Mouse (Mus musculus): ENCODE results near the gene Lonp2.

The Lonp2 gene

DNA sequence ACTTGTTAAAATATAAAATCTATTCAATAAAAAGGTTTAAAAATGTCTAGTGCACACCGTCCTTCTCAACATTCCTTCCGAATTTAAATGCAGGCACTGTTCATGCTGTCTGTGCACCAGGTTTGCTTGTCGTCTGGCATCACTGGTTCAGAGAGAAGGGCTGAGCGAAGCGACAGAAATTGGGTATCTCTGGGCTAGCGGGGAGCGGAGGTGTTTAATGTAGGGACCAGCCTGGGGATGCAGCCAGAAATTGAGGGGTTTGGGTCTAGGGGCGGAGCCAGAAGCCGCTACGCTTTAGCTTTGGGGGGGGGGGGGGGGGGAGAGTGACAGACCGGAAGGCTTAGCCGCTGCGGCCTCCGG, 312 bp upstream of the Lonp2 start:
- DNase-seq (ENCODE audit: low read depth, low spot score): no peak

DNA sequence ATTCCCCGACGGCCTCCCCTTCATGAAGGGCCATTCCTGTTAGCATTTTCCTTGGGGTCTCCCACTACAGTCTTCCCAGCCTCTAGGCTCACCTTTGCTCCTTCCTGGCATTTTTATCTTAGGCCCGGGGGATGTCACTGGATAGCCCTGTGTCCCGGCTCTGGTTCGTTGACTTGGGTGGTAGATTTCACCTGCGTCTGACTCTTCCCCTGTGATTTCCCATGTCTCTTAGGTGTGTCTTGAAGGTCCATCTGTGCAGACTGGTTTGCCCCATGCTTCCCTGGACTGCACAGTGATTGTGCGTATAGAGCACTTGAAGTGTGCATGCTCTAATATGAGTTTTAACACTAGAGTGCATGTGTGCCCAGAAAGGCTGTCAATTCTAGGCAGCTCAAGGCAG, 1.1 kb downstream of the Lonp2 start:
- no peak for DNase-seq (ENCODE audit: low read depth, low spot score)

DNA sequence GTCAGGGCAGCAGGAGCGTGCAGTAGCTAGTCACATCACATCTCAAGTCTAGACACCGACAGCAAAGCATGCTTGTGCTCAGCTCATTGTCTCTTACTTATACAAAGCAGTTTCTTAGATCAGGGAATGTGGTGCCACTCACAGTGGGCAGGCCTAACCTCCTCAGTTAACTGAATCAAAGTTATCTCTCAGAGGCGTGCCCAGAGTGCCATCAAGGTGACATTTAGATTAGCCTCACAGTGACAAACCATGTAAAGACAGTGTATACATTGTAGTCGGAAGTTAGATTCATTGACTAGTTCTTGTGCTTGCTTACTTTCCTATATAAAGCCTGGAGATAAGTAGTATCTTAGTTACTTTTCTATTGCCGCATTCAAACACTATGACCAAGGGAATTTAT, 6.4 kb downstream of the Lonp2 start:
- no peak for DNase-seq (ENCODE audit: low read depth, low spot score)

DNA sequence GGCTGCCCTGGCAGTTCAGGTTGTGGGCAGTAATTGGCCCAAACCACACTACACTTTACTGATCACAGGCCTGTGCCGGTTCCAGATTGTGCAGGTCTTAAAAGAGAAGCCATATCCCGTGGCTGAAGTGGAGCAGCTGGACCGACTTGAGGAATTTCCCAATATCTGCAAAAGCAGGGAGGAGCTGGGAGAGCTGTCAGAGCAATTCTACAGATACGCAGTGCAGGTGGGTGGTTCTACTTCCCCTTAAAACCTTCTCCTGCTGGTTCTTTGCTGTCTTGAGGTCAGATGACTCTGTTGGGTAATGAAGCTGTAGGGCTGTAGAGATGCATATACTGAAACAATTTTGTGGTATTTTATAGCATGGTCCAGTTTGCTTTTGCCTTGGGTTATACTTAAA, 7.6 kb downstream of the Lonp2 start:
- DNase-seq (ENCODE audit: low read depth, low spot score): no peak

DNA sequence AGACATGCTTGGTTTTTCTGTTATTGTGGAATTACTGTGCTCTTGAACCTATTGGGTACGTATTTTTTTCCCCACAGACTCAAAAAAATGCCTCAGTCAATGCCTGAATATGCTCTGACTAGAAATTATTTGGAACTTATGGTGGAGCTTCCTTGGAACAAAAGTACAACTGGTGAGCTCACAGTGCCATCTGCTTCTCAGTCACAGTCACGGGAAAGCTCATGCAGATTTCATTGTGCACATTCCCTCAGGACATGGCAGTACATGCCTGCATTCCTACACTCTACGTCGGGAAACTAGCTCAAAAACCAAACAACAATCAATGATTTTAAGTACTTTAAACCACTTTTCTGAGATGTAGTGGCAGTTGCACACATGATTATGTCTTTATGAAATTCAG, 14.0 kb downstream of the Lonp2 start:
- no peak for DNase-seq (ENCODE audit: low read depth, low spot score)

DNA sequence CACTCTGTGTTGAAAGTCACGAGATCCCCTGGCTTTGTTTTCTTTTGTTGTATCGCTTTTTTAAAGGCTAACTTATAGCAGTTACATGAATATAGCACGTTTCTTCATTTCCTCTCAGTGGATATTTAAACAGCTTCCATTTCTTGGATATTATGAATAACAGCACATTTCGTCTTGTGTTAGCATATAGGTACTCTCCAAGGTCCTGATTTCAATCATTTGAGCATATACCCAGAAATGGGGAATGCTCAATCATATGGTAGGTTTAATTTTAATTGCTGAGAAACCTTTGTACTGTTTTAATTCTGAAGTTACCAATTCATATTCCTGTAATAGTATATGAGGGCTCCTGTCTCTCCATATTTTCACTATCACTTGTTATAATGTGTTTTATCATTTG, 15.1 kb downstream of the Lonp2 start:
- DNase-seq (ENCODE audit: low read depth, low spot score): no peak

DNA sequence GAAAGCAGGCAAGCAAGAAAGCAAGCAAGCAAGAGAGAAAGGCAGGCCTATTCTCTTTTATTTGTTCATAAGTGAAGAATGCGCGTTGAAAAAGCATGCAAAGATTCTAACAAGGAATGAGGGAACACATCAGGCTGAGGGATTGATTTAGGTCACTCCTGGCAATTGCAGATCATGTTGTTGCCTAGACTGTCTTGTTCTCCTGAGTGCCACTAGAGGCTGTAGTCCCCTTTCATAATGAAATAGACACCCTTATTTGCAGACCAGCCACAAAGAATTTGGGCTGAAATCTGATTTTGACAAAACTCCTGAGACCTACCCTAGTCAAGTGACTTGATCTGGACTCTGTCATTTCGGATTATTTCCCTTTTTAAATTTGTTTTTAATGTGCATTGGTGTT, 18.8 kb downstream of the Lonp2 start:
- no peak for DNase-seq (ENCODE audit: low read depth, low spot score)

DNA sequence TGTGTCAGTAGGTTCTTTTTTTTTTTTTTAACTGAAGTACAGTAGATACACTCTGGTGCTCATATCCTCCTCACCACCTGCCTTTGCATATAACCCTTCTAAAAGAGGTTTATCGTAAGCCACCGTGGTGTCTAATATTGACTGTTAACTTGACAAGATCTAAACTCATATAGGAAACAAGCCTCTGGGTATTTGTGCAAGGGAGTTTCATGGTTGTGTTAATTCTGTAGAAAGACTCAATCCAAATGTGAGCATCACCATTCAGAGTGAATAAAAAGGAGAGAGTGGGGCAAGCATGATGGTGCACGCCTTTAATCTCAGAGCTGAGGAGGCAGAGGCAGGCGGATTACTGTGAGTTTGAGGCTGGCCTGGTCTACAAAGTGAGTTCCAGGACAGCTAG, 20.8 kb downstream of the Lonp2 start:
- no peak for DNase-seq (ENCODE audit: low read depth, low spot score)

DNA sequence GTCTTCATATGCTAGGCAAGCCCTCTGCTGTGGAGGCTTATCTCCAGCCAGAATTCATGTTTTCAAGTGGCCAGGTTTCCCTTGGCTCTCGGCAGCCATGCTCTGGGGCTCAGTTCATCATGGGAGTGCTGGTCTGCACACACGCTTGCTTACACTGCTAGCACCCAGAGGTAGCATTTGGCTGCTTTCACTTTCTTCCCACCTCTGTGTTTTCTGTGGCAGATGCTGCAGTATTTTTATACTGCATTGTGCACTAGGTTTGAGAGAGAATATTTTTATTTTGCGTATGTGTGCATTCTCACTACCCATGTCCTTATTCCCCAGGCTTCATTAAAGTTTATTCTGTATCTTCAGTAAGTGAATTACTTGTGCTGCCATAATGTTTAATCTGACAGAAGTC, 23.9 kb downstream of the Lonp2 start:
- no peak for DNase-seq (ENCODE audit: low read depth, low spot score)

DNA sequence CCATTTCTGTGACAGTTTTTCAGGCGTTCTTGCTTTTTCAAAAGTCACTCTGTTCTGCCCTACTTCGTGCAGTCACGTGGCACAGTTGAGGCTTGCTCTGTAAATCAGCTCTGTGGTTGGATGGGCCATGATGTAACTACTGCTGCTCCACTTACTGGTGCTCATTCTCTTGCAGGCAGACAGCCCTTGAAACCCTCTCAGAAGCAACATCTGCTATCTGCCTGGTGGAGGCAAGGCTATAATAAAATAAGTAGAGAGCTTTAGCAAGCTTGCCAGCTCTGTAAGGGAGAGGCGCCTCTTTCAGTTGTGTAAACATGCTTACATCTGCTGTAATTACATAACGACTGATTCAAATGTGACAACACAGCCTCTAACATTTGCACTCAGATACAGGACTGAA, 27.6 kb downstream of the Lonp2 start:
- no peak for DNase-seq (ENCODE audit: low read depth, low spot score)

DNA sequence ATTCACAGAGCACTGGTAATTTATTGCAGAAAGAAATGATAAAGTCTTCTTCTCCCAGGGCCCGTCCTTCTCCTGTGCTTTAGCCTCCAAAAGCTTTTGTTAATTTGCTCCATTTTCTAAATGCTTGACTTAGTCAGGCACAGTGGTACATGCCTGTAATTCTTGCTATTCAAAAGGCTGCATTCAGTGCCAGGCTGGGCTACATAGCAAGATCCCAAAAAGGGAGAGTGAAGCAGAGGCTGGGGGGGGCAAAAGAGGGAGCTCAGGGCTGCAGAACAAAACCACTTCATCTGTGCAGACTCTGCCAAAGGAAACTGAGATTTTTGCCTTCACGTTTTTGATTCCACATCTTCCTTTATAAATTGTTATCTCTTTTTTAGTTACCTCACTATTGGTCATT, 28.7 kb downstream of the Lonp2 start:
- no peak for DNase-seq (ENCODE audit: low read depth, low spot score)

DNA sequence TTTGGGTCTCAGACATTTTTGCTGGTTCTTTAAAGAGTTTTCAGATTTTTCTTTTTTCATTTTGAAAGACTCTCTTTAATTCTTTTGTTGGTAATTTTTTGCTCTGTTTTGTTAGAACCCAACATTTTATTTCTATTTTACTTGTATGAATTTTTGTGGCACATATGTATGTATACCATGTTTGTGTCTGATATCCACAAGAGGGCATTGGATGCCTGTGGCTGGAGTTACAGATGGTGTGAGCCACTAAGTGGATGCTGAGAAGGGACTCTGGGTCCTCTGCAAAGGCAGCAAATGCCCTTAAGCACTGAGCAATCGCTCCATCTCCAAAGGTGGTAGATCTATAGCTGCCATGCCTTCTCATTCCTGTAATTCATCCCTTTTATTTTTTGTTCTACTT, 30.7 kb downstream of the Lonp2 start:
- no peak for DNase-seq (ENCODE audit: low read depth, low spot score)

DNA sequence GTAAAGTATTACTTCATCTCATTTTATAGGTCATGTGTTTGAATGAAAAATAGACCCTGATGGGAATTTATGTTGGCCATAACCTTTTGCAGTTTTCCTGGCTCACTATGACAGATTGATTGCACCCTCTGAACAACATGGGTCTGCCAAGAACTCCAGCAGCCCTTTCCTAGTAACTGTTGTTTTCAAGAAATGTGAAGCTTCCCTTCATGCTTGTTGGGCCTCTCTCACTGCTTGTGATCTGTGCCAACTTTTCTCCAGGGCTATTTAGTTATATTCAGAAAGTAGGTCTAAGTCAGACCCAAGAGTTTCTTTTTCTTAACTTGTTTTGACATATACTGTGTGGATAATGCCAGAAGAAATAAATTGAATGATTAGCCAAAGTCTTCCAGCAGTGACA, 44.9 kb downstream of the Lonp2 start:
- no peak for DNase-seq (ENCODE audit: low read depth, low spot score)

DNA sequence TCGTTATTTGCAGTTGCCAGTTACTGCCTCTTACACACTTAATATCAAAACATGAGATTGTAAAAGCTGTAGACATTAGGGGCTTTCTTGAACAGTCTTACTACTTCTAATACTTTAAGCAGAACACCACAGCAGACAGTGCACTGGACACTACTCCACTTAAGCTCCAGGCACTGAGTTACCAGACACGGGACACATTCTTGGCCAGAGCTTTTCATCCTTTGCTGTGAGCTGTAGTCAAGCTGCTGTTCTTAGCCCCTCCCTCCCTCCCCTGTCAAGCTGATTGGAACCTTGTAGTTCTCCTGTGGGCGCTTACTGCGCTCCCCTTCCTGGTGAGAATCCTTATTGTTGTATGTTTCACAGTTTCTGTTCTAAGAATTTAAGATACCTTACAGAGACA, 45.4 kb downstream of the Lonp2 start:
- DNase-seq (ENCODE audit: low read depth, low spot score): no peak

DNA sequence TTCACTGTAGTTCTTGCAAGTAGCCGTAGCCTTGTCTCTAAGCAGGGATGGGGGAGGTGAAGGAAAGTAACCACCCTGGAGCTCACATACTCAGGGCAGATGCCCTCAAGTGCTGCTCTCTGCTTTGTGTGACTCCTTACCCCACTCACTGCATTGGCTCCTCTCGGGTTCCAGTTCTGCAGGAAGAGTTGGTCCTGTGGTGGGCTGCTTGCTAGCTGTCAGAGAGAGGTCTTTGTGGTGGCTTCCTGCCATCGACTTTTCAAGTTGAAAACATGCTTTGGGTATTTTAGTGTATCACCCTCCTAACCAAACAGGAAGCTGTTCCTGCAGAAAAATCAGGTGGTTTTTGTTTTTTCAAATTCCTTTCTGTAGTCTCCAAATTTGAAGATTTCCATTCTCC, 62.8 kb downstream of the Lonp2 start:
- DNase-seq (ENCODE audit: low read depth, low spot score): no peak

DNA sequence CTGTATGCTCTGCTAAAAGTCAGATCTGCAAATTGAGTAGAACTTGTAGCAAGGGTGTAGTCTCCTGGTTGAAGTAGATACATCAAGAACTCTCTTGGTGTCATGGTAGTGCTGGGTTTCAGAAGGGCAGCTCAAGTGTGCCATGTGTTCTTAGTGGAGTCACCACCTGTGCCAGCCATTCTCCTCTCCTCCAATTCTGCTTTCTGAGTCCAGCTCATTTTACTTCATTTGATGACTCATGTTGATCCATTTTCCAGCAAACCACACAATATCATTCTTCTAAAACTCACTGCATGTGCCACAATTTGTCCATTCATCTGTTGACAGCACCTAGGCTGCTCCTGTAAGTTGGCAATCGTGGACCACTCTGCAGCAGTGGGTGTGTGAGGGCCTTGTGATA, 68.3 kb downstream of the Lonp2 start:
- no peak for DNase-seq (ENCODE audit: low read depth, low spot score)

DNA sequence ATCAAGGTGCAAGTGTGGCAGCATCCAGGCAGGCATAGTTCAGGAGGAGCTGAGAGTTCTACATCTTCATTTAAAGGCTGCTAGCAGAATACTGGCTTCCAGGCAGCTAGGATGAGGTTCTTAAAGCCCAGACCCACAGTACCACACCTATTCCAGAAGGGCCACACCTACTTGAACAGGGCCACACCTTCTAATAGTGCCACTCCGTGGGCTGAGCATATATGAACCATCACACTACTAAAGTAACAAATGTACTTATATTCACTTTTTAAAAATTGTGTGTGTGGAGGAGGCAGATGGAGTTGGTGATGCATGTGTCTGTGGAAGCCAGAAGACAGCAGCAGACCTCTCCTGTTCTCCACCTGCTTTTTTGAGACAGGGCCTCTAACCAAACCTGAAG, 70.2 kb downstream of the Lonp2 start:
- no peak for DNase-seq (ENCODE audit: low read depth, low spot score)

DNA sequence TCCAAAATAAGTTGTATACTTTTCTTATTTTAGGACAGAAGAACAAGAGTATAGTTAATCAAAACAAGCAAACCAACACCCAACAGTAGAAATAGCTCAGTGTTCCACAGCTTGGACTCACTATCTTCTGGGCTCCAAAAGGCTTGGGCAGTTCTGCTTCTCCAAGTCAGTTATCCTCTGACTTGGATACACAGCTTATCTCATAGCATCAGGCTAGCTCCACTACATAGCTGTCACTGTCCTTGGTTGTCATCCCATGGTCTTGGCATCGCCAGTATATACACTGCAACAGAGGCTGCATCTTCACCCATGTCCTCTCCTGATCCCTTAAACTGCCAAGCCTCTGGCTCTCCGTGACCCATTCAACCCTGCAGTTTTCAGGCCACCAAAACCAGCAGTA, 71.9 kb downstream of the Lonp2 start:
- DNase-seq (ENCODE audit: low read depth, low spot score): no peak

DNA sequence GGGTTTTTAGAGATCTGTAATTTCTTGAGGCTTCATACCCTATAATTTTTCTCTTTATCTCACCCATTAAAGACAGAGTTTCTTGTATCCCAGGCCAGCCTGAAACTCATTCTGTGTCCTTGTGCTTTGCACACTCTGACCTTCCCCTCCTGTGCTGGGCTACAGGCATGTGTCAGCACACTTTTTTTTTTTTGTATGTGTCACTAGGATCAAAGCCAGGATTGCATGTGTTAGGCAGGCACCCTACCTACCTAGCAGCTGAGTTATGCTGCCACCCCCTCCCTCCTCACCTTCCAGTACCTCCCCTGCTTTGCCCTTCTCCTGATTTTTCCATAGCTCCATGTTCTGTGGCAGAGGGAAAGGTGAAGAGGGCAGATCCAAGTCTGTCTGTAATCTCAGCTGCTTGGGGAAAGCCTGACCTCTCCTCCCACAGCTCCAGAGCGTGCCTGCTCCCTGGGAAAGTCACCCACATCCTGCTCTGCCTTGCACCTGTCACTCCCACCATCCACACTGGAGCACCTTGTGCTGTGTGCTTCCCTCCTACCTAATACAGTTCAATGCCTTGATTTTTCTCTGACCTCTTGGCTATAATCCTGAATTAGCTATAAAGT, 75.1 kb downstream of the Lonp2 start:
- no peak for DNase-seq (ENCODE audit: low read depth, low spot score)

DNA sequence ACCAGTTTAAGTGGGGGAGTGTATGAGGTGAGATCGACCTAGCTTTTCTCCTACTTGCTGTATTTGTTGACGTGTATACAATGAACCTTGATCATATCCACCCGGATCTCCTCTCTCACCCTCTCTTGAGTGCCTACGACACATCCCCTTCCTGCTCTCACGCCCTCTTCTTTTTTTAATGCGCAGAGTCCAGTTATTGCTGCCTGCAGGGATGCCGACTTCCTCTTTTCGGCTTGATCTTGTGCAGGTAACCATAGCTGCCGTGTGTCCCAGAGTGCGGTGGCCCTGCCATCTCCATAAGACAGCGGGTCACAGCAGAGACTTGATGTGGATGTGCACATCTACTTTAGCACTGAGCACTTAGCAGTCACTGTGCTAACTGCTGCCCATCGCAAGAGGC, 75.6 kb downstream of the Lonp2 start:
- no peak for DNase-seq (ENCODE audit: low read depth, low spot score)

DNA sequence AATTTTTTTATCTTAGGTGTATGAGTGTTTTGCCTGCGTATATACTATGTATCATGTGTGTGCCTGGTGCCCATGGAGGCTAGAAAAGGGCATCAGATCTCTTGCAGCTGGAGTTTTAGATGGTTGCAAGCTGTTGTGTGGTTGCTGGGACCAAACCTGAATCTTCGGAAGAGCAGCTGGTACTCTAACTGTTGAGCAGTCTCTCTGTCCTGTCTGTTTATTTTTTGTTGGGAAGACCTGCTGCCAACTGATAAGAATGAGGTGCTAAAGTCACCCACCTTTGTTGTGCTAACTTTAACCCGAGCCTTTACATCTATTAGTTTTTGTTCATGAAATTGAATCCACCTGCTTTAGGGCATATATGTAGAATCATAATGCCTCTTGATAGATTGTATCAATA, 78.6 kb downstream of the Lonp2 start:
- DNase-seq (ENCODE audit: low read depth, low spot score): no peak

DNA sequence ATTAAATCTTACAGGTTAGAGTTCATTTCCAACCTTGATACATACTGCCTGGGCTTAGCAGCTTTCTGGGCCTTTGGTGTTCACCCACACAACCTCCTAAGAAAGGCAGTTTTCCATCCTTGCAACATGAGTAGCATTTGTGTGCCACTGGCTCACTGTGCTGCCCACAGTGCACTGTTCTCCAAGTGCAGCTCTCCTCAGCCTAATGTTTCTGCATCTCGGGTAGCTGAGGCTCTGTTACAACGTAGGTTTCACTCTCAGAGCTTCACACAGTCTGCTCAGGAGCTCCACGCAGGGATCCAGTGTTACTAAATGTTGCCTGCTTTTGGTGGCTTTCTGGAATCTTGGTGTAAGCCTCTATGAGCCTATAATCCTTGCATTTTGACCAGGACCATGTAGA, 81.5 kb downstream of the Lonp2 start:
- DNase-seq (ENCODE audit: low read depth, low spot score): no peak

DNA sequence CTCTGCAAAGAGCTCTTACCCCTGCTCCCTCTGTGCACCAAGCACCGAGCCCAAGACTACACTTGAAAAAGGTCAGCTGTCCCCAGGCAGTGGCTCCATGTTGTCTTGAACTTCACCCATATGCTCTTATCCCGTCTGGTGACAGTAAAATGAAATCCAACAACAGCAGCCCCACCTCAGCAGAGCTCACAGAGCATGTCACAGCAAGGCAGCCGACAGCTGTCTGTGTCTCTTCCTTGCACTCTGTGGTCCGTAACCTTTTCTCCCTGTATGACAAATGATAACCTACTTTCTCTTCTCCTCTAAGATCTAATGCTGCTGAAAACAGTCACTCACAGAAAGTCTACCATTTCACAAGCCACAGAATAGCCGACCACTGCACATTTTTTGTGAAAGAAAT, 82.9 kb downstream of the Lonp2 start:
- DNase-seq (ENCODE audit: low read depth, low spot score): no peak

DNA sequence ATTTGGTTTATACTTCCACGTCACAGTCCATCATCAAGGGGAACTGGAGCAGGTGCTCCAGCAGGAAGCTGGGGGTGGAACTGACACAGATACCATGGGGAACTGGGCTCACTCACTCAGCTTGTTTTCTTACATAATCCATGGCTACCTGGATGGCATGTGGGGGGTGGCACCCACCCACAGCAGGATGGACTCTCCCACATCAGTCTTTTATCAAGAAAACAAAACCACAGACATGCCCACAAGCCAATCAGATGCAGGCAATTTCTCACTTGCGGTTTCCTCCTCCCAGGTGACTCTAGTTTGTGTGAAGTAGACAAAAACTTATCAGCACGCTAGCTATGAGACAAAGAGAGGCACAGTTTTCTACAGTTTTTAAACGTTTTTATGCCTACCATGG, 84.0 kb downstream of the Lonp2 start:
- no peak for DNase-seq (ENCODE audit: low read depth, low spot score)

DNA sequence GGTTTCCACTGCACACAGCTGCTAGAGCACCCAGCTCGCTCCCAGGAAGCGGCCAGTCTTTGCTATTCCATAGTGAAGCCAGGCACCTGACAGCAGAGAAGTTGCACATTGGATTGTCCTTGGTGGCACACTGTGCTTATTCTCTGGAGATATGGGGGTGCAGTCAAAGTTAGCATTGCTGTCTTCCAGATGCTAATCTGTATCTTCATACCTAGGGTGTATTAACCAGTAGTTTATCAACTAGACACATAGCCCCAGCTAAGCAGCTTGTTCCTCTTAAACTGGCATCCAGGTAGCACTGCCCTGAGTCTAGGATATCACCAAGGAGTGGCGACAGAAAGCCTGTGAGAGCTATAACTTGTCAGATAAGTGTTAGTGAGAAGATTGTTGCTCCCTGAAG, 88.8 kb downstream of the Lonp2 start:
- DNase-seq (ENCODE audit: low read depth, low spot score): no peak

Measured in WW6 (cell line).